Mouse (Mus musculus) left cerebral cortex, adult 11 months (tissue): ENCODE results near the gene Olfr522.

Experiments used
- DNase-seq: peaks from one replicate; pipeline ENCODE4 v3.0.0; 2022; ENCODE audit warnings: low spot score

The Olfr522 gene

GRCm38 (mm10) chr7:140115583-140116328 lies 48.8 kb downstream of the Olfr522 start, which contains the start of gene Paox:
Gene Paox (plus strand): TSS chr7:140115799.
- no peak for DNase-seq

- DNase-seq: no peak
Measured at GRCm38 (mm10) chr7:140111943-140112342, 52.6 kb downstream of the Olfr522 start.
